Mouse (Mus musculus) kidney, adult 2 months (tissue): ENCODE data around the gene Rap2b. TPM values are rescaled to one million over a fixed set of nuclear protein-coding genes. Genes with fewer than 3 reads are reported as not detected.

Experiments used
- DNase-seq: peaks from one replicate; pipeline ENCODE4 v3.0.0; 2021
- H3K27ac ChIP-seq: fragments of 200-500 bp; 2 replicates; pipeline ENCODE4 v1.5.1; 2012; ENCODE audit warnings: low read depth, low read length, control low read depth, inconsistent platforms; ENCODE audit not compliant: insufficient read depth
- H3K27me3 ChIP-seq: fragments of 200-500 bp; replicated peaks from 2 replicates; pipeline ENCODE4 v1.6.1; 2012; ENCODE audit warnings: mild to moderate bottlenecking, moderate library complexity, low read length, inconsistent platforms; ENCODE audit not compliant: control insufficient read depth, insufficient read depth
- H3K36me3 ChIP-seq: fragments of 200-500 bp; 2 replicates; pipeline ENCODE4 v1.6.1; 2012; ENCODE audit warnings: mild to moderate bottlenecking, moderate library complexity, low read length, inconsistent platforms; ENCODE audit not compliant: control insufficient read depth, insufficient read depth
- H3K4me1 ChIP-seq: fragments of 200-500 bp; 2 replicates; pipeline ENCODE4 v1.6.1; 2011; ENCODE audit warnings: low read length; ENCODE audit not compliant: control insufficient read depth, insufficient read depth
- H3K4me3 ChIP-seq: fragments of 200-500 bp; 2 replicates; pipeline ENCODE4 v1.5.1; 2011; ENCODE audit warnings: mild to moderate bottlenecking, low read depth, low read length, control low read depth; ENCODE audit not compliant: insufficient read depth
- CTCF ChIP-seq: fragments of 200-500 bp; conservative IDR thresholded peaks from 2 replicates; pipeline ENCODE4 v1.5.1; 2011; ENCODE audit warnings: low read depth, mild to moderate bottlenecking, control low read depth, low read length, moderate library complexity, mixed read lengths; ENCODE audit not compliant: insufficient read depth, insufficient read length
- POLR2A ChIP-seq: fragments of 200-500 bp; IDR thresholded peaks from one replicate; pipeline ENCODE4 v1.6.1; 2011; ENCODE audit warnings: low read depth, low read length, control low read depth
- WGBS: fragments of 180-500 bp; shearing (Covaris S2); methylation state at CpG from one replicate; pipeline ENCODE4 v1.1.7; 2018; 5-methylcytosine and 5-hydroxymethylcytosine counted together
- polyA plus RNA-seq: library from polyadenylated mRNA; depleted of rRNA; stranded (reverse); fragments of >200 nt; gene quantifications from 2 replicates; pipeline ENCODE4 v1.2.3, GENCODE M21; 2012; rRNA removed

Rap2b gene
- 1.5 and 1.7 TPM in 2 replicates for polyA plus RNA-seq

- H3K4me3 ChIP-seq, result no peak within 1 kb of the TSS
- no peak within 1 kb of the TSS for H3K27ac ChIP-seq
- no peak for DNase-seq
- TF ChIP-seq POLR2A, result no peak
- no peak for TF ChIP-seq CTCF
- 91% methylated on average over 1 of the region's 1 CpGs for WGBS
- H3K4me1 ChIP-seq, result no peaks in the 10 kb centered on the region
- no peaks in the 10 kb centered on the region for H3K27me3 ChIP-seq
- no peaks in the 10 kb centered on the region for H3K36me3 ChIP-seq
Observed at GRCm38 (mm10) chr3:61361338-61361737, at the start of gene Rap2b. Rap2b (plus strand) TSS chr3:61361638.

- no peaks in the 10 kb centered on the region for H3K27me3 ChIP-seq
- H3K27ac ChIP-seq, result no peak overlapping the region
- H3K36me3 ChIP-seq, result no peaks in the 10 kb centered on the region
- H3K4me3 ChIP-seq, result no peak overlapping the region
- WGBS, result 82% methylated on average over 2 of the region's 2 CpGs
- no peak for DNase-seq
- H3K4me1 ChIP-seq, result no peaks in the 10 kb centered on the region
- TF ChIP-seq CTCF (no peak), POLR2A (no peak)
Observed at GRCm38 (mm10) chr3:61315002-61315401, 46.4 kb upstream of the Rap2b start.

GRCm38 (mm10) chr3:61320031-61320430, 41.4 kb upstream of the Rap2b start:
- TF ChIP-seq CTCF, result no peak
- TF ChIP-seq POLR2A, result no peak
- 85% methylated on average over 2 of the region's 2 CpGs for WGBS
- Histone ChIP-seq H3K27me3 (no peaks in the 10 kb centered on the region), H3K27ac (no peak overlapping the region), H3K4me3 (no peak overlapping the region), H3K4me1 (no peaks in the 10 kb centered on the region), H3K36me3 (no peaks in the 10 kb centered on the region)
- DNase-seq, result no peak

GRCm38 (mm10) chr3:61321632-61322031, 39.8 kb upstream of the Rap2b start:
- Histone ChIP-seq H3K27me3 (no peaks in the 10 kb centered on the region), H3K4me1 (no peaks in the 10 kb centered on the region), H3K36me3 (no peaks in the 10 kb centered on the region), H3K4me3 (no peak overlapping the region), H3K27ac (no peak overlapping the region)
- 84% methylated on average over 6 of the region's 6 CpGs for WGBS
- TF ChIP-seq POLR2A (no peak), CTCF (no peak)
- DNase-seq, result no peak

- H3K36me3 ChIP-seq, result no peaks in the 10 kb centered on the region
- no peaks in the 10 kb centered on the region for H3K4me1 ChIP-seq
- no peak overlapping the region for H3K4me3 ChIP-seq
- TF ChIP-seq POLR2A (no peak), CTCF (no peak)
- peak; percentile 50 for DNase-seq
- H3K27ac ChIP-seq, result no peak overlapping the region
- 57% methylated on average over 2 of the region's 2 CpGs for WGBS
- H3K27me3 ChIP-seq, result no peaks in the 10 kb centered on the region
Observed at GRCm38 (mm10) chr3:61336205-61336604, 25.2 kb upstream of the Rap2b start.

- no peak overlapping the region for H3K27ac ChIP-seq
- no peak for TF ChIP-seq POLR2A
- TF ChIP-seq CTCF, result no peak
- no peak overlapping the region for H3K4me3 ChIP-seq
- DNase-seq, result no peak
- no peaks in the 10 kb centered on the region for H3K27me3 ChIP-seq
- H3K4me1 ChIP-seq, result no peaks in the 10 kb centered on the region
- H3K36me3 ChIP-seq, result no peaks in the 10 kb centered on the region
- WGBS, result 74% methylated on average over 3 of the region's 3 CpGs
Observed at GRCm38 (mm10) chr3:61337230-61337629, 24.2 kb upstream of the Rap2b start.

- Histone ChIP-seq H3K36me3 (no peaks in the 10 kb centered on the region), H3K4me1 (no peaks in the 10 kb centered on the region), H3K4me3 (no peak overlapping the region), H3K27ac (no peak overlapping the region), H3K27me3 (no peaks in the 10 kb centered on the region)
- DNase-seq, result peak; percentile 79
- WGBS, result 54% methylated on average over 5 of the region's 5 CpGs
- TF ChIP-seq CTCF, result no peak
- no peak for TF ChIP-seq POLR2A
Observed at GRCm38 (mm10) chr3:61340321-61340720, 21.1 kb upstream of the Rap2b start.
